In the genomic region with DNA sequence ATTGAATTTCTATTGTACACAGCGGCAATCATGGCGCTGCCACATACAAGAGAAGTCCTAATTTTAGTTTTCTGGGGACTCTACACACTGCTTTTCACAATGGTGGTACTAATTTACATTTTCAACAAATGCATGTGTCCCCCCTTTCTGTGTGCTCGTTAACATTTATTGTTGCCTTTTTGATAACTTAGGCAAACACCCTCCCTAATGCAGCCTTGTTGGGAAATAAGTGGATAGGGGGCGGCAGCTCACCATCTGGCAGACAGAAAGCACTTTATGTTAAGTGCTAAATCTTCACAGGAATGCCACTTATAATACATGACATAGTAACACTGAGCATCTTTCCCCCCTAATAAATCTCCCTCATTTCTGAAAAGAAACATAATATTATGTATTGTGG, we compare ENCODE assay signal across 14 mouse cellular contexts.
"Had no signal": no experiment of that assay in that cellular context is flagged by ENCODE, and none has a peak within 500 bp of the region (broad histone marks: within the 10 kb centered on the region; RNA-seq: fewer than 3 reads in every experiment).

No protein-coding gene starts in this region.

- H3K9me3 ChIP-seq: liver, embryonic 13.5 days had no signal

- H3K9ac ChIP-seq: liver, embryonic 13.5 days had no signal

- H3K27ac ChIP-seq: kidney, postnatal 0 days; layer of hippocampus, adult 2 months; liver, embryonic 13.5 days had no signal

- H3K27me3 ChIP-seq: liver, embryonic 13.5 days had no signal

- H3K4me3 ChIP-seq: layer of hippocampus, adult 2 months; liver, embryonic 13.5 days had no signal

- H3K36me3 ChIP-seq: liver, embryonic 13.5 days had no signal

- DNase-seq: kidney, adult 2 months; kidney, postnatal 25 days; layer of hippocampus, adult 9-11 months; liver, embryonic 13.5 days; lung, adult 2 months; lung, postnatal 14 days; lung, postnatal 4 days; midbrain, embryonic 14.5 days; thymus, adult 2 months; thymus, postnatal 14 days; thymus, postnatal 4 days had no signal

- H3K4me2 ChIP-seq: liver, embryonic 13.5 days; midbrain, embryonic 11.5 days had no signal
